Mouse (Mus musculus) cerebellum, adult 18-20 months (tissue): ENCODE results near the gene Paf1.

Experiments
- DNase-seq, 2 experiments: peaks; one replicate each; pipeline ENCODE4 v3.0.0; 2021

Paf1 gene

DNA sequence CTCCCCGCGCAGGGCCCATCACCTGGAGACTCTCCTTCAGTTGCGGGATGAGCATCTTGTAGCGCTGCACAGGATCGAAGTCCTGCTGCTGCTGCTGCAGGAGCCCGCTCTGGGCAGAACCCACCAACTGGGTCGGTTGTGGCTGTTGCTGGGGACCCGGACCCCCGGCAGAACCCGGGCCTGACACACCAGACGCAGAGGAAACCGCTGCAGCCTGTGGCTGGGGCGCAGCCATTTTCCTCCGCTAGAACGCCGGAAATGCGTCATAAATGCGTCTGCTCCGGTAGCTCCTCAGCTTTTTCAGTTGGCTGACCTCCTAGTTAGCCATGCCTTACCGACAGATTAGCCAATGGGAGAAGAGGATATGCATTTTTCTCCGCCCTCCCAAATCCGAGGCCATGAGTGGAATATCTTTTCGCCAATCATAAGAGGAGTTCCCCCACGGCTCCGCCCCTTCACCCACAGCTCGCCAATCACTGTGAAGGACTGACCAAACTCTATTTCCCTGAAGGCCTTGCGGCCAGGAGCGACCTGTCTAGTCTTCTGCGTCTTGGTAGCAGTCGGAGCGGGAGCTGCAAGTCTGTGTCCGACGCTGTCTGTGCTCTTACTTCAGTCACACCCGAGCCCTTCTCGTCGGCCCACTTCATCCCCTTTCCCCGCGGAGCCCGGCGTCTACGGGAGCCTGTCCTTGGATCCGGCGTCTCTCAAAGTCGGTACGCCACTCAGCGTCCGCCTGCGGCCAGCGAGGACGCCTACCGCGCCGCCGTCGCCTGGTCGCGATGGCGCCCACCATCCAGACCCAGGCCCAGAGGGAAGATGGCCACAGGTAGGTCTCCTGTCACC is at the start of gene Paf1, which contains the start of gene Med29:
TSS of gene Paf1 (plus strand) at position 523 of the 843 bp plus-strand sequence.
TSS of gene Med29 (minus strand) at position 280 of the 843 bp plus-strand sequence.
- peak; percentile 94 to 99 for DNase-seq

DNA sequence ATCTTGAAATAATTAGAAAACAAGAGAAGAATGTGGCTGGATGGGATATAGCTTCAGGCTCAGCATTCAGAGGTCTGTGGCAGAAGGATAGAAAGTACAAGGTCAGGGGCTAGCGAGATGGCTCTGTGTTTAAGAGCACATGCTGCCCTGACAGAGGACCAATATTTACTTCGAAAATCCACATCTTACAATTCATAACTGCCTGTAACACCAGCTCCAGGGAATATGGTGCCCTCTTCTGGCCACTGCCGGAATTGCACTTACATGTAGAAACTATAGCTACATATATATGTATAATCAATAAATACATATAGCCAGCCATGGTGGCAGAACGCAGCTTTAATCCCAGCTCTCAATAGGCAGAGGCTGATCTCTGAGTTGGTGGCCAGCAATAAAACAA is 48.1 kb upstream of the Paf1 start:
- peak; percentile 71 to 78 for DNase-seq

DNA sequence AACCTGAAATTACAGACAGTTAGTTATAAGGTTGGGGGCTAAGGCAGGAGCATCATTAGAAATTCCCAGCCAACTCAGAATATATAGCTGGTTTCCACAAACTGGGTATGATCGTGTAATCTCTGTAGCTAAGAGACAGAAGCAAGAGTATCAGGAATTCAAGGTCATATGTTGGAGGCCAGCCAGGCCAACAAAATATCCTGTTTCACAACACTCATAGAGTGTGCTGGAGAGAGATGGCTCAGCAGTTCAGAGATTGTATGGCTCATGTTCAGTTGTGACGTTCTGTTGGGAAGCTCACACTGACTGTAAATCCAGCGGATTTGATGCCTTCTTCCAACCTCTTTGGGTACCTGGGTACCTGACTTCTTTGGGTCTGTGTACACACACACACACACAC is 45.0 kb upstream of the Paf1 start:
- no peak for DNase-seq

DNA sequence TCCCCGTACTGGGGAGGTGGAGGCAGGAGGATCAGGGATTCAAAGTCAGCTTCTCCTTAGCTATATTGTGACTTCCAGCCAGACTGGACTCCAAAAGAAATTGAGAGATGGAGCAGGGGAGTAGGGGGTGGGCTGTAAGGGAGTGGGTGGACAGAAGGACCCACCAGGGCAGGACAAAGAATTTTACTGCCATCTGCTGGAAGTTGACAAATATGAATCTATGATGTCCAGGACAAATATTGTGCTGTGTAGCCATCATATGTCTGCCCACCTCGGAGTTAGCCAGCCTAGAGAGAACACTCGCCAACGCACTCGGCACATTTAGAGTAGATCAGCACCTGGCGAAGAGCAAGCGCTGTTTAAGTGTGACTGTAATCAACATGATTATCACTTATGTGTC is 44.1 kb upstream of the Paf1 start:
- DNase-seq = no peak

DNA sequence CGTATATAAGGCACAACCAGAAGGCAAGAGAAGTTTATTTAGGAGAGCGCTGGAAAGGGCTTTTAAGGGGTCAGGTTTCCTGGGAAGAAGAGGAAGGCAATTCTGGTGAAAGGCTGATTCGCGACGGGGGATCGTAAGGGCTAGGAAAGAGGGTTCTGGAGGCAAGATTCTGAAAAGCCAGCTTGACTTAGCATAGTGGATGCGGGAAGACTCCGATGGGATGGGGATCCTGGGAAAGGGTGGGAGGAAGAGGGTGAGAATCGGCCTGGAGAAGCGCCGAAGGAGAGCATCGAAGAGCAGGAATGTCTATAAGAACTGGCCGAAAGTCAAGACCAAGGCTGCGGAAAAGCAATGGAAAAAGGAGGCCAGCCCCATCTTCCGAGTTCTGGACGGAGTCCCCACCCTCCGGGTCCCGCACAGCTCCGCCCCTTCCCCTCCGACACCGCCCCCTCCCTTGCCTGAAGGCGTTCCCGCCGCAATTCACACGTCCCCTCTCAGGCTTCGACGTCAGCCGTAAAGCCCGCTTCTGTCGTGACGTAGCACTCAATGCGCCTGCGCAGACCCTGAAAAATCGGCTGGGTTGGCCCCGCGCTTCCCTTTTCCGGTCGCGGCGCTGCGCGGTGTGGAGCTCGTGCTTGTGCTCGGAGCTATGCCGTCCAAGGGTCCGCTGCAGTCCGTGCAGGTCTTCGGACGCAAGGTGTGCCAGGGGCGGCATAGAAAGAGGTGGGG is 42.4 kb upstream of the Paf1 start, which contains the start of gene Rps16:
TSS of gene Rps16 (plus strand) at position 498 of the 729 bp plus-strand sequence.
- DNase-seq = peak; percentile 97 to 98

DNA sequence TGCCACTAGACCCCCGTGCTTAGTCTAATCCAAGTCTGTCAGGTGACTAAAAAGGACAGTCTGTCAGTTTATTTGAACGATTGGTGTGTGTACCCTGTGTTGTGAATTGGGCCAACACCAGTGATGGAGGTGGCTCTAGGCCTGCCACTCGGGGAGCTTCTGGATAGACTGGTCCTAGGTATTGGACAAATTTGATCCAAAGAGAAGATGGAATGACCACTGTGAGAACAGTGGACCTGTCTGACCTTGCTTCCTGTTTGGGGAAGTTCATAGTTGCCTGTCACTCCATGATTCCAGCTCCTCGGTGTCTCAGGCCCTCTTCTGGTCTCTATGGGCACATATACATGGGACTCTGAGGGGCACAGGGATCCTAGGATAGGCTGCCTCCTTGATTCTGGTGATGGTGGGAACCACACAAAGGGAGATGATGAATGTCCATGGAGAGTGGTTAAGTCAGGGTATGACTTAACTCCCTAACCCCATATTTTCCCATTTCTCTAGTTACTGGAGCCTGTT is 41.0 kb upstream of the Paf1 start:
- no peak for DNase-seq

DNA sequence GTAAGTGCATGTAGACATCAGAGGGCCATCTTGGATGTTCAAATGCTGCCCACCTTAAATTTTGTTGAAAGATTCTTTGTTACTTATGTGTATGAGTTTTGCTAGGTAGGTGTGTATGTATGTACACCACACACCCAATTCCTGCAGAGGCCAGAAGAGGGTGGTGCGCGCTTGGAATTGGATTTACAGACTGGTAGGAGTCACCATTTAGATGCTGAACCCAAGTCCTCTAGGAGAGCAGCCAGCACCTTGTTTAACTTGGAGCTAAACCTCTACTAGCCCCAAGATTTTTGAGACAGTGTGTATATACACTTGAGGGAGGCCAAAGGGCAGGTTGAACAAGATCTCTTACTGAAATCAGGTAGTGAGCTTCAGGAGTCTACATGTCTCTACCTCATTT is 39.5 kb upstream of the Paf1 start:
- no peak for DNase-seq

DNA sequence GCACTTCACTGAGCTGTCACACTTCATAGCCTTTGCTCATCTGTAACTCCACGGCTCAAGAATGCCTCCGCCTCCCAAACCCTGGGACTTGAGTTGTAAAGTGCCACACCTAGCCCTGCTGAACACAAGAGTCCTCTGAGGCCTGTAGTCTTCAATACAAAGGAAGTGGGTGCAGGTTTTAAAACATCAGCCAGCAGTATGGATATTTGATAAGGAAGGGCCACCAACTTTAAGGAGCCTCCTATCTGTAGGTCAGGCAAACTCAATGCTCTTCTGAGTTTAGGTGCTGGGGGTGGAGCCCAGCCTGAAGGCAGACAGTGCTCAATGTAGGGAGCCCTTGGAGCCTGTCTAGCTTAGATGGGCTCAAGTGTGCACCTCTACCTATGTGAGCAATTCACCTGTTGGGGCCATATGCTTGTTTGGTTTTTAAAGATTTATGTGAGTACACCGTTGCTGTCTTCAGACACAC is 38.6 kb upstream of the Paf1 start:
- no peak for DNase-seq

DNA sequence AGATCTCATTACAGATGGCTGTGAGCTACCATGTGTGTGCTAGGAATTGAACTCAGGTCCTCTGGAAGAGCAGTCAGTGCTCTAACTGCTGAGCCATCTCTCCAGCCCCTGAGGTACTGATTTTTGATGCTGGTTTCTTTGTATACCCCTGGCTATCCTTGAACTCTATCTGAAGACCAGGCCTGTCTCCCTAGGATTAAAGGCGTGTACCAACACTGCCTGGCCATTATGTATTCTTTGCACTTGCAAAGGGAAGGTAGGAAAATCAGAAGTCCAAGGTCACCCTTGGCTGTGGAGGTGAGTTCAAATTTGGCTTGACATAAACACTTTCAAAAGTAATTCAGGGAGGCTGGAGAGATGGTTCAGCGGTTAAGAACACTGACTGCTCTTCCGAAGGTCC is 38.2 kb upstream of the Paf1 start:
- no peak for DNase-seq

DNA sequence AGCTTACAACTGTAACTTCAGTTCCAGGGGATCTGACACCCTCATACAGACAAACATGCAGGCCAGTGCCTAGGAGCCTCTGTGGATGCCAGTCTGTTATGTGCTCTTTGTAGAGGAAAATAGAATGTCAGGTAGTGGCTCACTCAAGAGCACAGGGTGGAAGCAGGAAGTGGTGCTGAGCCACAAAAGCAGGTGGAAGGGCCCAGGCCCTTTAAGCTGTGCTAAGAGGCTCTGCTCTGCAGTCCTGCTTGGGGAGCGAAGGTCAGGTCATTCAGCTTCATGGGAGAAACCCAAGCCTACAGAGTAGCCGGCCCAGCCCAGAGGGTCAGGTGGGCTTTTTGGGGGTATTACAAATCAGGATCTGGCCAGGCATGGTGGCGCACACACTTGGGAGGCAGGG is 37.5 kb upstream of the Paf1 start:
- no peak for DNase-seq

DNA sequence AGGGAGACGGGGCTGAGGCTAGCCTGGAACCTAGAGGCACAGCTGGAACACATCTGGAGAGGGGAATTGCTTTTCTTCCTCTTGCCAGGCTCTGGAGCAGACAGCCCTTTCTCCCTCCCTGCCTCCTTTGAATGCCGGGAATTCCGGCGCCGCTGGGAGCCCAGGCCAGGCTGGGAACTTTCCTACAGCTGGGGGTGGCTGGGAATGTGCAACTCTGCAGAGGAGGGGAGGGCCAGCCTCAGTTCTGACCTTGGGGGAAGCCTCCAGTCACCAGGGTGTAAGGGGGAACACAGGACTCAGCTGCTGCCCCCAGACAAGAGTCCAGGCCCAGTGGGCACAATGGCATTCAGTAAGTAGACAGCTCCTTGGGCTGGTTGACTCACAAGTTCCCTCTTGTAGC is 35.8 kb upstream of the Paf1 start:
- DNase-seq = no peak

DNA sequence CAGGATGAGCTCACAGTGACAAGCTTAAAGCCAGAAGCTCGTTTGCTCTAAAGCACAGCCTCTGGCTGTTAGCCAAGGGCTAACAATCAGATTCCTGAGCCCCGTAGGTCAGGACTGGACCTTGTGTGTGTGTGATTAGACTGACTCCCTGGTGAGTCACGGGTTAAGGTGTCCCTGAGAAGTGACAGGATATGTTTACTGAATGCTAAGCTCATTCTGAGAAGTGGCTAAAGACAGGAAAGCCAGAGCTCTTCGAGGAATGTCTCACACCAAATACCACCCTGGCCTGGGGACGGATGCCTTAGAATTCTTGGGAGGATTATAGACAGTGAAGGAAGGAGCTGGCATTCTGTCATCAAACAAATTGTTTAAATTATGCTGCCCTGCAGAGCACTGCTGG is 34.8 kb upstream of the Paf1 start:
- DNase-seq = no peak

DNA sequence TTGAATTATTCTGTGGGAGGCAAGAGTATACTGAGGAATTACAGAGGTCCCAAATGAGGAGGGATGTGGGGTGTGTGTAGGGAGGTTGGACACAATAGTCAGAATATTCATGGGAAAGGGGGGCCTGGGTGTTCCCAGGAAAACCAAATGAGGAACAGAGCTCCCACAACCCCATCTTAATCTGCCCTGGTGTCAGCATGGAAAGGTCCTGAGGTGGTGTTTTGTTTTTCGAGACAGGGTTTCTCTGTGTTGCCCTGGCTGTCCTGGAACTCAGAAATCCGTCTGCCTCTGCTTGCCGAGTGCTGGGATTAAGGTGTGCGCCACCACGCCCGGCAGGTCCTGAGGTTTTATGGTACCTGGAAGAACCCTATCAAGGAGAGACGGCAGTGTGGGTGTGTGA is 34.3 kb upstream of the Paf1 start:
- no peak for DNase-seq

DNA sequence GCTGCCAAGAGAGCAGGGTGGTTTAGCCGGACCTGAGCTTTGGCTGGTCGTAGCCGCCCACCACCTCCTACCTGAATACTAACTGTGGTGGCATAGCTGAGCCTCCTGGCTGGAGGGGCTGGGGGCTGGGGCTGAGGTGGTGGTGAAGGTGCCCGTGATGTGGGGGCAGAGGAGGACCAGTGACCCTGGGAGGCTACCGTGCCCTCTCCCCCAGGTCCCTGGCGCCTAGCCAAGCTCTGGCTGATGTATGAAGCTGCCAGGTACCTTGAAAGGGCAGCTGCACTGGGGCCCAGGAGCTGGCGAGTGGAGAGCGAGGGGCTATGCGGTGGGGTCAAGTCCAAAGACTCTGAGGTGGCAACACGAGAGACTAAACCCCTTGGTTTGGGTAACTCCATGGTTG is 32.9 kb upstream of the Paf1 start:
- DNase-seq = no peak

DNA sequence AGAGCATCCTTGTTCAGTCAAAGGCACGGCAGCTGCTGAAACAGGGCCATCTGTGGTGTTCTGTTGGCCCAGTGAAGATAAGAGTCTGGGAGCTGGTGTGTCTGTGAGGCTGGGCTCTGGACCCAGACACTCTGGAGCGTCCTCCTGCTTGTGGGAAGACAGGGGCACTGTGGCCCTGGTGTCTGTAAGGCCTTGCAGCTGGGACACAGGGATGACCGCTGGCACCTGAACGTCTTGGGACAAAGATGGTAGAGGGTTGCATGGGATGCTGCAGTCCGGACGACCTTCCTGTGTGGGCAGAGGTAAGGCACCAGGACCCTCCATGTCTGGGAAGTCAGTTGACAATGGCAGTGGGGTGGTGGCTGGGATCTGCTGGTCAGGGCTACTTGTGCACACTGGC is 32.5 kb upstream of the Paf1 start:
- no peak for DNase-seq

DNA sequence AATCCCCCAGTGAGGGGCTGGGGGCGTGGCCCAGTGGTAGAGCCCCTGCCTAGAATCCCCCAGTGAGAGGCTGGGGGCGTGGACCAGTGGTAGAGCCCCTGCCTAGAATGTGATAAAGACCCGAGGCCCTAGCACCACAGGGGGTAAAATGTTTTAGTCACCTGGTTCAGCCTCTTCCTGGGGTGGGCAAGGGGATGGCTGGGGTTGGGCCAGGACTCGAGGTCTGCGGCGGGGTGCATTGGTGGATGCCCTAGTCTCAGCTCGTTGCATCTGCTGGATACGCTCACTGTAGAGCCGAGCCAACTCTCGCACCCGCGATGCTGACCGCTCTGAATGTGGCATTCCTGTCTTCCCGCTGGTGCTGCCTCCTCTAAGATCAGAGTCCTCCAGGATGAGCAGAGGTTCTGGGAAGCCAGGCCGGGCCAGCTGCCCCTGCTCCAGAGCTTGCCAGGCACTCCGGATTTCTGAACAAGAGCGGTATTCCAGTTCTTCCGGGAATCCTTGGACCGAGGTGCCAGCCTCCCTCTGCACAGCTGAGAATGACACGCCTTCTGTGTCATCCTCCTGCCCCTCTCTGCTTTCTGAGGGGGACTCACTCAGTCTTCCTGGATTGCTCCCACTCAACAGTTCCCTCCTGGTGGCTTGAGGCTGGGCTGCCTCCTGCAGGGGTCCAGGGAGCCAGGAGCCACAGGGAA is 31.0 kb upstream of the Paf1 start:
- DNase-seq = no peak

DNA sequence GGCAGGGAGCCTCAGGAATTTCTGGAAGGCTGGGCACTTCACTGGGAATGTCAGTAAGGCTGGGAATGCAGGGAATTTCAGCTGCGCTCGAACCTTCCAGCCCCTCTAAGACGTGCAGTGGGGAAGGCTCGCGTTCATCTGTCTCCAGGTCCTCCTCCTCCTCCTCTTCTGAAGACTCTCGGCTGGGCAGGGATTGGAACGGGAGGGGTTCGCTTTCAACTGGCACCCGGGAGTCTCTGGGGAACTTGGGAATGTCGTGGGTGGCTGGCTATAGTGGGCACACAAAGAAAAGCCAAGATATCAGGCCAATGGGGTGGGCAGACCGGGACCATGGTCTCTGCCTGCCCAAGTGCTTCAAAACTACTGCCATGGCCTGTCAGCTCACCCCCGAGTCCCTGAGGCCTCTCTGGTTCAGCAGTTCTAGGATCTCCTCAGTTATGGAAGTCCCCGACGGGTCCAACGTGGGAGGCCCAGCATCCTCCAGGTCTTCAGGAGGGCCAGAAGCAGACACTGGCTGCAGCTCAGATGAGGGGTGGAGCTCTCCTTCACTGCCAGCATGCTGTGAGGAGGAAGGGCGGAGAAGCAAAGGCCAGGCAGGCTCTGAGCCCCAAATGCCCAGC is 30.2 kb upstream of the Paf1 start:
- DNase-seq = no peak

DNA sequence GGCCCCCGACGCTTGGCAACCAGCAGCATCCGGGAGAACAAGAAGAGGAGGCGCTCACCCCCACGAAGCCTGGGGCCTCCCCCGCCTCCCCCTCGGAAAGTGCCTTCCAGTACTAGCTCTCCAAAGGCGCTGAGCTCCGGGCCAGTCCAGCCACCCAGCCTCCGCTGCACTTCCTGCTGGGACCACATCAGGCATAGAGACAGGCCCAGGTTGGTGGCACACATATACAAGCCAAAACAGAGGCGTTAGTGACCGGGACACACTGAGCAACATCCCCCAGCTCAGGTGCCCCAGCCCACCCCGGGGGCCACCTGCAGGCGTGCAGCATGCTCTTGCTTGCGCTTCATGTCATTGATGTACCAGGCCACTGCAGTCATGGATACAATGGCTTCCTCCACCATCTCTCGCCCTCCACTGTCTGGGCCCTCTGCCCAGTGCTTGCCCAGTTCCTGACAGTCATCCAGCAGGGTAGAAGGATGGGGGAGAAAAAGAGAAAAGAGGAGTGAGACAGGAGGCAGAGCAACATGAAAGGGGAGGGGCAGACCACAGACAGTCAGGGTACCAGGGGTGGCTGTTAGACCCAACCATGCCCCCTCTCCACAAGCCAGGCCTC is 25.0 kb upstream of the Paf1 start:
- no peak for DNase-seq

DNA sequence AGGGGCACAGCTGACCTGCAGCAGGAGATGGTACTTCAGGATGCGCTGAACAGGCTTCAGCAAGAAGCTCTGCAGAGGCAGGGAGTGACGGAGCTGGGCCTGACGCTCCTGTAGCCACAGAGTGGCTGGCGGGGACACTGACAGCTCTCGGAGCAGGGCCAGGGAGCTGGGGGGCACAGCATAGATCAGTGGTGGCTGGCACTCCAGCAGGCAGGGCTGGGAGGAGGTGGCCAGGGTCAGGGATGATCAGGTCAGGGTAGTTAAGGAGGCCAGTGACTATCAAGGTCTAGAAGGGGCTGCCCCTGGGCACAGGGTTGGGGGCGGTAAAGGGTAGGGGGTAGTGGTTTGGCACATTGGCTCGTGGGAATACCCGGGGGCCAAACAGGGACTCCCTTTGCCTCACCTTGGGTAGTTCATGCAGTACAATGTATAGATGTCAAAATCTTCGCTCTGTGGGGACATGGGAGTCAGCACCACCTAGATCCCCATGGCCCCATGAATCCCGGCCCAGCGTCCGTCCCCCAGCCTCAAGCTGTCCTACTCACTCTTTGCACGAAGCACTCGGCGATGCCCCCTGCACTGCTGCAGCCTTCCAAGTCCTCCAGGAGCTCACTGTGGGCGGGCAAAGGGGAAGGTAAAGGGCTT is 24.4 kb upstream of the Paf1 start:
- no peak for DNase-seq

DNA sequence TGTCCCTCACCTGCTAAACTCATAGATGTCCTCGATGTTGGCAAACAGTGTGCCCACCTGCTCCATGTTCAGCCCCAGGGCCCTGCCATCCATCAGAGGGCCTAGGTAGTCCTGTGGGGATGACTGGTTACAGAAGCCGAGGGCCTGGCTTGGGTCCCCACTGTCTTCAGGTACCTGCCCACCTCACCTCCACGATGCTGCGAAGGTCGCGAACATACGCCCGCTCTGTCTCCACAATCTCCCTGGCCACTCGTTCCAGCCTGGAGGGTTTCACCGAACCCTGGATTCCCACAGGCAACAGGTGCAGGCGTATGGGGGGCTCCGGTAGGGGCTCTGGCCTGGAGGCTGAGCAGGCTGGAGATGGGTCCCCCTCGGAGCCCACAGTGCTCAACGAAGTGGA is 22.7 kb upstream of the Paf1 start:
- DNase-seq = no peak

DNA sequence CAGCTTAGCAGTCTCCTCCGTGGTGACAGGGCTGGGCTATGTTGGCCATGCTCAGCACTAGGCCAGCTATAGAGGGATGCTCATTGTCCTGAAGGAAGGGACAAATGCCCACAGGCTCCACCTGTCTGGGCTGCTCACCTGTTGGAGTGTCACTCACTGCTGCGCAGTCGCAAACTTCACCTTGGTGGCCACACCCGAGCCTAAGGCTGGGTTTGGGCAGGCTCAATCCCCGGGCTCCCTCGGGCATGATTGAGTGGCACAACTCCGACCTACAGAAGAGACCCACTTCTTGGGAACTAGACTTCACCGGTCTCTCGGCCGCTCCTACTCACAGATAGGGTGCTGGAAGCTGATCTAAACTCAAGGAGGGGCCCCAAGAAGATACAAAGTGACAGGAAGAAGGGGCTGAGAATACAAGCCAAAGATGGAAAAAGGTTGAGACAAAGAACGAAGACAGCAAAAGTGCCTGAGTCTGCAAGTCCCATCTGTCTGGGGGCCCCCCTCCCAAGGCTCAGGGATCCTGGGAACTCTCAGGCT is 21.7 kb upstream of the Paf1 start:
- no peak for DNase-seq
